Mouse (Mus musculus) midbrain, embryonic 11.5 days (tissue): ENCODE measurements around the gene Pon2. TPM values are rescaled to one million over a fixed set of nuclear protein-coding genes. Genes with fewer than 3 reads are reported as not detected.
A peak's percentile ranks its signal among the peaks of the same experiment; 100 is the strongest.

Experiments used
- ATAC-seq: fragments of 200-750 bp; cut with Nextera tagmentation; 2 replicates; pipeline ENCODE4 v1.8.0; 2017; ENCODE audit warnings: moderate TSS enrichment, moderate library complexity; ENCODE audit not compliant: low FRiP score
- DNase-seq: peaks from one replicate; pipeline ENCODE4 v3.0.0; 2015; ENCODE audit warnings: low spot score; ENCODE audit errors: missing footprints
- H3K27ac ChIP-seq: fragments of 300-500 bp; sonication (generic); 2 replicates; pipeline ENCODE4 v1.5.1; 2014; ENCODE audit warnings: low read depth, low read length
- H3K27me3 ChIP-seq: fragments of 300-500 bp; sonication (generic); 2 replicates; pipeline ENCODE4 v1.6.1; 2014; ENCODE audit warnings: mild to moderate bottlenecking, low read length, moderate library complexity, mixed read lengths; ENCODE audit not compliant: control insufficient read depth, insufficient read depth
- H3K36me3 ChIP-seq: fragments of 300-500 bp; sonication (generic); 2 replicates; pipeline ENCODE4 v1.6.1; 2014; ENCODE audit warnings: mild to moderate bottlenecking, low read length, moderate library complexity, mixed read lengths; ENCODE audit not compliant: control insufficient read depth, insufficient read depth
- H3K4me1 ChIP-seq: fragments of 300-500 bp; sonication (generic); 2 replicates; pipeline ENCODE4 v1.6.1; 2014; ENCODE audit warnings: low read length; ENCODE audit not compliant: control insufficient read depth, insufficient read depth
- H3K4me2 ChIP-seq: fragments of 300-500 bp; sonication (generic); 2 replicates; pipeline ENCODE4 v1.6.1; 2014; ENCODE audit warnings: mild to moderate bottlenecking, moderate library complexity
- H3K4me3 ChIP-seq: fragments of 300-500 bp; sonication (generic); 2 replicates; pipeline ENCODE4 v1.5.1; 2014; ENCODE audit warnings: low read depth, low read length
- H3K9ac ChIP-seq: fragments of 300-500 bp; sonication (generic); 2 replicates; pipeline ENCODE4 v1.6.1; 2014; ENCODE audit warnings: low read length
- H3K9me3 ChIP-seq: fragments of 300-500 bp; sonication (generic); 2 replicates; pipeline ENCODE4 v1.6.1; 2016; ENCODE audit warnings: low read length; ENCODE audit not compliant: control insufficient read depth
- WGBS: fragments of 180-500 bp; shearing (Covaris S2); extraction: QIAGEN DNeasy Blood & Tissue Kit; methylation state at CpG from one replicate; pipeline ENCODE4 v1.1.7; 2014; 5-methylcytosine and 5-hydroxymethylcytosine counted together
- polyA plus RNA-seq: library from polyadenylated mRNA; unstranded; fragments of >200 nt; fragmentation: Nextera tagmentation; extraction: Ambion mirVana; gene quantifications from 2 replicates; pipeline ENCODE4 v1.2.1, GENCODE M21; 2014

The Pon2 gene
- polyA plus RNA-seq, 1 experiment from 2014 or later = 23.0 TPM

DNA sequence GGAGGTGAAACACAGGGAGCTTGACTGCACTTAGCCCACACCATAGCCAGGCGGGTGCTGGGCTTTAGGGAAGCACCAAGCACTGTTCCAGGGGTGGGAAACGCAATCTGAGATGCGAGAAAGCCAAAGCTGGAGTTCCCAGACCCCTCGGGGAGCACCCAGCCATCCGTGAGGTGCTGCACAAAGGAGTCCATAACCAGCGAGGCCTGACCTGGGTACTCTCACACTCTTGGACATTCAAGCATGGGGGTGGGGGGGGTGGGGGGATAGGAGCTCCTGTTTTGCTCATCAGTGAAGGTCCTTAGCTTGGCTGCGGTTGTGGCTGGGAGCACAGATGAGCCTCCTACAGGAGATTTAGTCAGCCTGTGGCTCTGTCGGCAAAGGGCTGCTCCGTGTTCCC is 18.4 kb upstream of the Pon2 start:
- Histone ChIP-seq H3K4me1 (no peaks in the 10 kb centered on the region), H3K9ac (no peak overlapping the region), H3K4me2 (no peak overlapping the region), H3K9me3 (no peaks in the 10 kb centered on the region), H3K4me3 (no peak overlapping the region), H3K27ac (no peak overlapping the region), H3K36me3 (no peaks in the 10 kb centered on the region), H3K27me3 (no peaks in the 10 kb centered on the region)
- DNase-seq (no peak), ATAC-seq (no peak)
- 88% methylated on average over 9 of the region's 9 CpGs for WGBS

DNA sequence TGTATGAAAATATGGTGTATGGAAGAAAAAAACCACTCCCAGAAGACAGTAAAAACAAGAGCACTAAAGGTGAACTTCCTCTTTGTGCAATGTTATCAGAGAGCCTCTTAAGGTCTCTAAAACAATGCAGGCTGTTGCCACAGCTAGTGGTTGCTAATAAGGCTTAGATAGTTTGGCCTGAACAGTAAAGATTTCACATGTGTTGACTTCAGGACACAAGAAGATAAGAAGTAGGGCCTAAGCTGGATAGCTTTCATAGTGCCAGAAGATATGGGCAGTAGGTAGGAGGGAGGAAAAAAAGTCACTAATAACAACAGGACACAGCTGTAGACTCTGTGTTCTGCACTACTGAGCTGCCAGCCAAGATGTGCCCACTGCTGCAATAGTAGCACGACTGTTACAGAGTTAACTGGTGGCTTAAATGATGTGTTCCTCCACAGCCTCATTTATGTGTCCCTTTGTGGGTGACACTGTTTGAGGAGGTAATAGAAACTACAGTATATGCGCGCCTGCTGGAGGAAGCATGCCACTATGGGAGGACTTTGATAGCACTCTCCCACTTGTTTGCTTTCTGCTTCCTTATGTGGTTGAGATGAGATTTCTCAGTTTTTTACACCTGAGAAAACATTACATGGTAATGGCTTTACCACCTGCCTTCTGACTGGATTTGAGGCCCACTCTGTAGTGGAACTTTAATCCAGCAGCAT is 17.0 kb upstream of the Pon2 start:
- no peaks in the 10 kb centered on the region for H3K36me3 ChIP-seq
- ATAC-seq = no peak
- no peak overlapping the region for H3K27ac ChIP-seq
- H3K9ac ChIP-seq = no peak overlapping the region
- no peaks in the 10 kb centered on the region for H3K4me1 ChIP-seq
- no peaks in the 10 kb centered on the region for H3K9me3 ChIP-seq
- no peak overlapping the region for H3K4me2 ChIP-seq
- no peak for DNase-seq
- H3K4me3 ChIP-seq = no peak overlapping the region
- WGBS = 94% methylated on average over 3 of the region's 3 CpGs
- no peaks in the 10 kb centered on the region for H3K27me3 ChIP-seq

DNA sequence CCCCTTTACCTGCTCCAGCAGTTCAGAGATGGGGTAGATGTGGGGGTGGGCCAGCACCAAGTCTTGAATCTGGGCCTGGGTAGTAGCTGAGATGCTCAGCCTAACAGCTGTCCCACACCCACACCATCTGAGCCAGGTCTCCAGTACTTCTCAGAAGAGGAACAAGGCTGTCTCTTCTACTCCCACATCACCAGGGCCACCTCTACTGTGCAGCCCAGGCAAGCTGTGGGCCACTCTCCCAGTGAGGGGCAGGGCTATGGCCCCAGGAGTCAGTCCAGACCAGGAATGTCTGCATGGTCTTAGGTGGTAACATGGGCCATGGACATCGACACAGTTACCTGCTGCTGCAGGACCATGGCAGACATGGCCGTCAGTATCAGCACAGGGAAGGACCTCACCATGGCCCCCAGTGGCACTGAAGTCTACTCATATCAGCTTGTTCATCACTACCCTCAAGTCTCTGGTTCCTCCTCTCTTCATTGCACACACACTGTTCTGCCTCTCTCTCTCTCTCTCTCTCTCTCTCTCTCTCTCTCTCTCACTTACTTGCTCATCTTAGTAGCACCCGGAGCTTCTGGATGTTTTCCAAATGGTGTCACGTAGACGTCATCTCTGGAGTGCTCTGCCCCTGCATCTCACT is 15.8 kb upstream of the Pon2 start:
- 93% methylated on average over 5 of the region's 5 CpGs for WGBS
- Histone ChIP-seq H3K4me3 (no peak overlapping the region), H3K9ac (no peak overlapping the region), H3K9me3 (no peaks in the 10 kb centered on the region), H3K36me3 (no peaks in the 10 kb centered on the region), H3K4me2 (no peak overlapping the region), H3K27ac (no peak overlapping the region), H3K4me1 (no peaks in the 10 kb centered on the region), H3K27me3 (no peaks in the 10 kb centered on the region)
- no peak for ATAC-seq
- DNase-seq = no peak

DNA sequence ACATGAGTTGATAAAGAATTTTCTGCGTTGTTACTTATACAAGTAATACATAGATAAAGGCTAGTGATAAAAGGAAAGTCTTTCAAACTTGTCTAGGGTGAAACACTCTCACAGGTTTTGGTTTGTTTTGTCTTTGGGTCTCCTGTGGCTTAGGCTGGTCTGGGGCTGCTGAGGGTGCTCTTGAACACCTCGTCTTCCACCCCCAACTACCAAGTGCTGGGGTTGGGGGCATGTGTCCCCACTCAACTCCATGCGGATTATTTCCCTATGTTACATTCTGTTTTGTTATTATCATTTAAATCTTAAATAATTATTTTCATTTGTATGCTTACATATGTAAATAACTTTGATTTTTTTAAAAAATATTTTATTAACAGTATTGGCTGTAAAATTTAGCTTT is 12.2 kb upstream of the Pon2 start:
- no peak overlapping the region for H3K9ac ChIP-seq
- H3K9me3 ChIP-seq = no peaks in the 10 kb centered on the region
- no peak overlapping the region for H3K27ac ChIP-seq
- no peak overlapping the region for H3K4me2 ChIP-seq
- H3K4me3 ChIP-seq = no peak overlapping the region
- WGBS = 85% methylated on average over 3 of the region's 3 CpGs
- H3K36me3 ChIP-seq = no peaks in the 10 kb centered on the region
- ATAC-seq = no peak
- peak; percentile 77 for DNase-seq
- H3K4me1 ChIP-seq = no peaks in the 10 kb centered on the region
- no peaks in the 10 kb centered on the region for H3K27me3 ChIP-seq

DNA sequence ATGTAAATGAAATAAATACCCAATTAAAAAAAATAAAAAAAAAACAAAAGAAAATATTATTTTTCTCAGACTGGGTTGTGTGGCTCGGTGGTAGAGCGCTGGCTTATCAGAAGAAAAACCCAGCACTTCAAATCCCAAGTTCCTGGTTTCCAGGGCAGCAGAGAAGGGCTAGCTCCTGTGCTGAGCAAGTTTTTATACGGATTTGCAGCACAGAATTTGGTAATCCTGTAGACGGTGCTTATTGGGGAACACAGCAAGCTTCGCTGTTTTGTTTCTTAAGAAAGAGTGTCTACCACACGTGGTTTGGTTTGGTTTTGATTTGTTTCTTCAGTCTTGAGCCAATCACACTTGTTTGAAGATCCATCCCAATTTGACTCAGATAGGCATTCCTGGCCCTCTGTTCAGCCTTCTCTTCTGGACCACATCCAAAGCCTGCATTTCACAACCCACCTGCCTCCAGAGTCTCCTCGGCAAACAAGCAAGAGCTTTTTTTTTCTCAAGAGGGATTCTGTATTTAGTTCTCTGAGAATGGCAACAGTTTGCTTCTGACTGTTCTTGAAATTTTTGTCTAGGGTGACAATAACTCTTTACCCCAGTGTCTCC is 11.4 kb upstream of the Pon2 start:
- DNase-seq (no peak), ATAC-seq (no peak)
- no peaks in the 10 kb centered on the region for H3K27me3 ChIP-seq
- H3K36me3 ChIP-seq = no peaks in the 10 kb centered on the region
- no peak overlapping the region for H3K27ac ChIP-seq
- no peaks in the 10 kb centered on the region for H3K4me1 ChIP-seq
- no peak overlapping the region for H3K9ac ChIP-seq
- H3K9me3 ChIP-seq = no peaks in the 10 kb centered on the region
- no peak overlapping the region for H3K4me2 ChIP-seq
- no peak overlapping the region for H3K4me3 ChIP-seq
- WGBS = 76% methylated on average over 7 of the region's 7 CpGs

GRCm38 (mm10) chr6:5305926-5306325 is 7.7 kb upstream of the Pon2 start:
- H3K9ac ChIP-seq = no peak overlapping the region
- H3K4me3 ChIP-seq = no peak overlapping the region
- H3K27me3 ChIP-seq = no peaks in the 10 kb centered on the region
- no peak overlapping the region for H3K27ac ChIP-seq
- ATAC-seq (no peak), DNase-seq (no peak)
- no peaks in the 10 kb centered on the region for H3K36me3 ChIP-seq
- H3K4me1 ChIP-seq = no peaks in the 10 kb centered on the region
- no peak overlapping the region for H3K4me2 ChIP-seq
- WGBS = 74% methylated on average over 3 of the region's 3 CpGs
- no peaks in the 10 kb centered on the region for H3K9me3 ChIP-seq

DNA sequence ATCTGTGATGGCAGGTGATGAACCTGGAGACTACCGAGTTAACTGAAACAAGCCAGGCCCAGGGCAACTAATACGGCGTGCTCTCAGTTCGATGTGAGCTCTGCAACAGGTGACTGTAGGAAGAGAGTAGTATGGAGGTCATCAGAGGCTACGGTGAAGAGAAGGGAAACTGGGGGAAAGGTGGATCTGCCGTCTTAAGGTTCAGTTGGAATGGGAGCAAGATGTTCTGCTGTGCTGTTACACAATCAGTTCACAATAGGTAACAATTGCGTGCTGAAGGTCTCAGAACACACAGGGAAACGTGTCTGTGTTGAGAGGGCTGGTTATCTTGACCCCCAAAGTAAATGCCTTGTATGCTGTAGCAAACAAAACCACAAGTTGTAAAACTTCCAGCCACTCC is 6.7 kb upstream of the Pon2 start:
- Histone ChIP-seq H3K9ac (no peak overlapping the region), H3K4me3 (no peak overlapping the region), H3K4me2 (no peak overlapping the region), H3K36me3 (no peaks in the 10 kb centered on the region), H3K9me3 (no peaks in the 10 kb centered on the region), H3K4me1 (no peaks in the 10 kb centered on the region), H3K27me3 (0 out of 2 replicates have a peak, but pooled peaks cover 2% of the 10 kb centered on the region), H3K27ac (no peak overlapping the region)
- ATAC-seq (no peak), DNase-seq (no peak)
- 85% methylated on average over 8 of the region's 8 CpGs for WGBS

DNA sequence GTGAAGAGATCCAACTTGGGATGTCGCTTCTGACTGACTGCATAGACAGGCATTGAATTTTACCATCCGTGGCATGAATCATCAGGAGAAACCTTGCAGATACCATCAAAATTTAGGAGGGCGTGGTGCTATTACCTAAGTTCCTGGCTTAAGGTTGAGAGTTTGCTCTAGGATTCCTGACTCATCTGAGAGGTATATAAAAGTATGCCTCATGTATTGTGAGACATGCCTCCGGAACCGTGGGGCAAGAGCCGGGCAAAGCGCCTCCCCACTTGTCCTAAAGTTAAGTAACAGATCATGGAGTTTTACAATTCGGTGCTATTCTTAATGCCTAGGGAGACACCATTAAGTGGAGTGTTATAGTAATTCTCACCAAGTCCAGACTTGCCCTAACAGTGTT is 2.4 kb upstream of the Pon2 start:
- no peak for ATAC-seq
- Histone ChIP-seq H3K9me3 (no peaks in the 10 kb centered on the region), H3K4me2 (no peak overlapping the region), H3K4me3 (no peak overlapping the region), H3K27me3 (0 out of 2 replicates have a peak, but pooled peaks cover 2% of the 10 kb centered on the region), H3K36me3 (no peaks in the 10 kb centered on the region), H3K9ac (no peak overlapping the region), H3K4me1 (peaks cover 6% of the 10 kb centered on the region; the same call in 1 of the 2 replicates), H3K27ac (no peak overlapping the region)
- no peak for DNase-seq
- WGBS = 92% methylated on average over 8 of the region's 8 CpGs

DNA sequence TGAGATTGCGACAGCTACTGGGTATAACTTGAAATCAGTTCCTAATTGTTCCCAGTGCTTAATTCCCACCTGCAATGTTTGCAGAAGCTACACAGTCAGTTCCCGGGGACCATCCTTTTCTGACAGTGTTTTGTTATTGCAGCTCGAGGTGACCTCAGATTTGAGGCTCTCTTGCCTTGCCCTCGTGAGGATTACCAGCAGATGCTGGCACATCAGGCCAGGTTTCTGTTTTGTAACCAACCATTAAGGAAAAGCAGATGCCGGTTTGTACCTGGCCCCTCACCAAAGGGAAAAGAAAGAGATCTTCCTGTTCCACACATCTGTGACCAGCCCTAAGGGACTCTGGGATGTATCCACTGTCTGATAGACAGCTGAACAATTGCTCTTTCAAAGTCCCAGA is 1.3 kb upstream of the Pon2 start:
- Histone ChIP-seq H3K4me3 (no peak overlapping the region), H3K27me3 (0 out of 2 replicates have a peak, but pooled peaks cover 2% of the 10 kb centered on the region), H3K36me3 (no peaks in the 10 kb centered on the region), H3K4me2 (no peak overlapping the region), H3K4me1 (peaks cover 6% of the 10 kb centered on the region; the same call in 1 of the 2 replicates), H3K9me3 (no peaks in the 10 kb centered on the region), H3K9ac (no peak overlapping the region), H3K27ac (no peak overlapping the region)
- ATAC-seq = no peak
- 63% methylated on average over 5 of the region's 5 CpGs for WGBS
- no peak for DNase-seq
